Mouse (Mus musculus) cerebellum, adult 9-10 months (tissue): ENCODE data around the gene Has3.
"Not testable (repeated sequence)": the region's sequence is repeated elsewhere in the genome, so short reads cannot be mapped to it uniquely, and the experiment has no call there.

Experiments
- DNase-seq: peaks from one replicate; pipeline ENCODE4 v3.0.0; 2022

Has3 gene

GRCm38 (mm10) chr8:106887336-106888189 is 17.5 kb downstream of the Has3 start:
- DNase-seq, result peak; percentile 78

GRCm38 (mm10) chr8:106888803-106889202 is 18.8 kb downstream of the Has3 start:
- no peak for DNase-seq

GRCm38 (mm10) chr8:106892210-106892805 is 22.3 kb downstream of the Has3 start:
- DNase-seq, result no peak

- no peak for DNase-seq
Observed at GRCm38 (mm10) chr8:106892806-106893451, 22.9 kb downstream of the Has3 start.

- peak; percentile 77 for DNase-seq
Observed at GRCm38 (mm10) chr8:106893481-106894156, 23.6 kb downstream of the Has3 start, which contains the start of gene Utp4. TSS of gene Utp4 (plus strand) at chr8:106893636.

GRCm38 (mm10) chr8:106899473-106899872 is 29.4 kb downstream of the Has3 start:
- no peak for DNase-seq

GRCm38 (mm10) chr8:106905727-106906480 is 35.9 kb downstream of the Has3 start:
- DNase-seq, result no peak

- no peak for DNase-seq
Observed at GRCm38 (mm10) chr8:106906635-106907034, 36.6 kb downstream of the Has3 start.

- DNase-seq, result no peak
Observed at GRCm38 (mm10) chr8:106907450-106907849, 37.4 kb downstream of the Has3 start.

- no peak for DNase-seq
Observed at GRCm38 (mm10) chr8:106908291-106908690, 38.2 kb downstream of the Has3 start.

- DNase-seq, result no peak
Observed at GRCm38 (mm10) chr8:106913631-106914030, 43.6 kb downstream of the Has3 start.

GRCm38 (mm10) chr8:106919721-106920394 is 49.8 kb downstream of the Has3 start:
- no peak for DNase-seq

GRCm38 (mm10) chr8:106920395-106920741 is 50.3 kb downstream of the Has3 start:
- DNase-seq, result no peak

- DNase-seq, result no peak
Observed at GRCm38 (mm10) chr8:106924057-106924456, 54.0 kb downstream of the Has3 start.

GRCm38 (mm10) chr8:106924904-106925349 is 54.9 kb downstream of the Has3 start:
- DNase-seq, result no peak

- DNase-seq, result no peak
Observed at GRCm38 (mm10) chr8:106925446-106925845, 55.4 kb downstream of the Has3 start.

- no peak for DNase-seq
Observed at GRCm38 (mm10) chr8:106927247-106927646, 57.2 kb downstream of the Has3 start.

GRCm38 (mm10) chr8:106928182-106928581 is 58.1 kb downstream of the Has3 start:
- DNase-seq, result not testable (repeated sequence)

GRCm38 (mm10) chr8:106929155-106929913 is 59.3 kb downstream of the Has3 start:
- DNase-seq, result no peak

GRCm38 (mm10) chr8:106929921-106930320 is 59.9 kb downstream of the Has3 start:
- DNase-seq, result no peak
